Mouse (Mus musculus): ENCODE data around the gene Cd200r2. TPM values are rescaled to one million over a fixed set of nuclear protein-coding genes. Genes with fewer than 3 reads are reported as not detected.

Cd200r2 gene
- not detected for polyA plus RNA-seq (2017; shearing (Covaris generic))

GRCm38 (mm10) chr16:44866797-44867196 is at the start of gene Cd200r2:
Gene Cd200r2, plus strand, starts transcription at chr16:44867097.

DNA sequence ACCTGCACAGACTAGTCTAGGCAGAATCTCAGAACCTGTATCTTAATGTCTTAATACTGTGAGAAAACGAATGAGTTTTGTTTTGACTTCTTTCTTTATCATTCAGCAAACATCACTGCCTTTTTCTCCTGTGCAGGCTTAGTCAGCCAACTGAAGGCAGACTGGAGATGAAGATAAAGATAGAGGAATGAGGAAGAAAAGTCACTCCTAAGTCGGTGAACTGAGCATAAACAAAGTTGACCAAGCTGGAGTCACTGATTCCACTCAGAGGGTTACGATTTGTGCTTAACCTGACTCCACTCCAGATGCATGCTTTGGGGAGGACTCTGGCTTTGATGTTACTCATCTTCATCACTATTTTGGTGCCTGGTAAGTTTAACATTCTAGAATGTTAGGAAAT is 76.6 kb downstream of the Cd200r2 start, which contains the start of gene Cd200r3:
Gene Cd200r3, plus strand, starts transcription at position 211 of the 400 bp plus-strand sequence.

Other genes with a start within 250 kb of the Cd200r2 start
- gene Nepro, start 142.8 kb upstream of the Cd200r2 start, polyA plus RNA-seq (2017; shearing (Covaris generic)), result 9.5 TPM
- 46.1 TPM for gene Gtpbp8, start 120.7 kb upstream of the Cd200r2 start, polyA plus RNA-seq (2017; shearing (Covaris generic))
- 47.2 TPM for gene Cd200r1, start 101.4 kb upstream of the Cd200r2 start, polyA plus RNA-seq (2017; shearing (Covaris generic))
- gene Cd200r4, start 55.4 kb upstream of the Cd200r2 start, polyA plus RNA-seq (2017; shearing (Covaris generic)), result 4.4 TPM
- gene Cd200r3, start 76.6 kb downstream of the Cd200r2 start, polyA plus RNA-seq (2017; shearing (Covaris generic)), result 2.4 TPM
- 1.4 TPM for gene Ccdc80, start 226.3 kb downstream of the Cd200r2 start, polyA plus RNA-seq (2017; shearing (Covaris generic))

Measured in CD4-positive, CD25-positive, alpha-beta regulatory T cell, adult 9 weeks (primary cell).